In genomic region chr11:74660336-74660735, GRCm38 (mm10) we compare ENCODE assay signal across 17 mouse cellular contexts.
"Had no signal": no experiment of that assay in that cellular context is flagged by ENCODE, and none has a peak within 500 bp of the region (broad histone marks: within the 10 kb centered on the region; RNA-seq: fewer than 3 reads in every experiment).

No protein-coding gene starts in this region.

- H3K27me3 ChIP-seq: liver, embryonic 13.5 days; midbrain, embryonic 12.5 days; midbrain, embryonic 15.5 days; neural tube, embryonic 12.5 days; neural tube, embryonic 15.5 days had no signal

- H3K9ac ChIP-seq: liver, embryonic 13.5 days; midbrain, embryonic 12.5 days; midbrain, embryonic 15.5 days; neural tube, embryonic 12.5 days; neural tube, embryonic 15.5 days had no signal

- ATAC-seq: midbrain, embryonic 15.5 days had no signal

- H3K4me2 ChIP-seq: liver, embryonic 13.5 days; midbrain, embryonic 12.5 days; midbrain, embryonic 15.5 days; neural tube, embryonic 12.5 days; neural tube, embryonic 15.5 days had no signal

- DNase-seq: kidney, adult 9 months; kidney, postnatal 36 days; layer of hippocampus, postnatal 36 days; liver, embryonic 13.5 days; lung, adult 2 months; right cerebral cortex, adult 18-20 months; right cerebral cortex, postnatal 14 days; right cerebral cortex, postnatal 4 days; thymus, adult 18-20 months; thymus, postnatal 36 days had no signal

- H3K4me3 ChIP-seq: left cerebral cortex, adult 2 months; liver, embryonic 13.5 days; midbrain, embryonic 12.5 days; midbrain, embryonic 15.5 days; neural tube, embryonic 12.5 days; neural tube, embryonic 15.5 days had no signal

- H3K27ac ChIP-seq: kidney, postnatal 0 days; left cerebral cortex, adult 2 months; liver, embryonic 13.5 days; macrophage; midbrain, embryonic 12.5 days; midbrain, embryonic 15.5 days; neural tube, embryonic 12.5 days; neural tube, embryonic 15.5 days had no signal

- H3K4me1 ChIP-seq: midbrain, embryonic 12.5 days; midbrain, embryonic 15.5 days; neural tube, embryonic 12.5 days; neural tube, embryonic 15.5 days had no signal

- H3K9me3 ChIP-seq: midbrain, embryonic 15.5 days; neural tube, embryonic 12.5 days; neural tube, embryonic 15.5 days had no signal
